Mouse (Mus musculus): ENCODE results near the gene Dus2.
A peak's percentile ranks its signal among the peaks of the same experiment; 100 is the strongest.
"Not testable (repeated sequence)": the region's sequence is repeated elsewhere in the genome, so short reads cannot be mapped to it uniquely, and the experiment has no call there.

Dus2 gene

DNA sequence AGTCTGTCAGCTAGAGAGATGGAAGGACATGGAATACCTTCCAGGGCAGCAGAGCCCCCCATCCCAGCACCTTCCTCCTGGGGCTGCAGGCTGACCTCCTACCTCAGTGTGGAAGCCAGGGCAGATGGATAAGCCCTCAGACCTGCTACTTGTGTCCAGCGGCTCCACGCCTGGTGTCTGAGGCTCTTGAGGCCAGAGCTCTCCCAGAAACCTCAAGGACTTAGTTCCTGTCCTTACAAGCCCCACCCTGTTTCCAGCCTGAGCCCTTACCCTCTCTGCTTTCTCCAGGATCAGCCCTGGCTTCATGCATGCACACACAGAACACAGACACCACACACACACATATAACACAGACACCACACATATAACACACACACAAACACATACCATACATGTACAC lies 409 bp downstream of the Dus2 start:
- no peak for DNase-seq

DNA sequence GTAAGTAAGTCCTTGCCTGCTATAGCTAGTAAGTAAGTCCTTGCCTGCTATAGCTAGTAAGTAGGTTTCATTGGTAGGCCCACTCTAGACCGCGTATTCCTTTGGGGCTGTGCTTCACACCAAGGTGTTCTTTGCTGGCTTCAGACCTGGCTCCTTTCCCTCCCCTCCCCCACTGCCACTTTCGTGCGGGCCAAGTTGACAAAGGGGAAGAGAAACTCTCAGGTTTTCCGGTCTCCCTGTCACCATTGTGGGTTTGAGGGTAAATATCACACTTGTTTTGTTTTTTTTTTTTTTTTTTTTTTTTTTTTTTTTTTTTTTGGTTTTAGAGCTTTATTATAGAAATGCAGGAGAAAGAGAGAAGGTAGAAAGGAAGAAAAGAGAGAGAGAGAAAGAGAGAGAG lies 1.4 kb downstream of the Dus2 start:
- no peak for DNase-seq

DNA sequence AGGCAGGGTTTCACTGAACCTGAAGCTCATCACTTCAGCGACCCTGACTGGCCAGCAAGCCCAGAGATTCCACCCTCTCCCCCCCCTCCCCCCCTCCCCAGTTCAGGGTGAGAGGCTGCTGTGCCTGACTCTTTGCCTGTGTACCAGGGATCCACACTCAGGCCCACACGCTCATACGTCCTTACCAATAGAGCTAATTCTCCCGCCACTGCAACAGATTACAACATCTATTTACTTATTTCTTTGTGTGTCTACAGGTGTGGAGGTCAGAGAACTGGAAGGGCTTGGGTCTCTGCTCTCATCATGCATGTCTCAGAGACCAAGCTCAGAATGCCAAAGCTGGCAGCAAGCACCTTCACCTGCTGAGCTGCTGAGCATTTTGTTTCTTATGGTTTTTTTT lies 2.1 kb downstream of the Dus2 start:
- no peak for DNase-seq

DNA sequence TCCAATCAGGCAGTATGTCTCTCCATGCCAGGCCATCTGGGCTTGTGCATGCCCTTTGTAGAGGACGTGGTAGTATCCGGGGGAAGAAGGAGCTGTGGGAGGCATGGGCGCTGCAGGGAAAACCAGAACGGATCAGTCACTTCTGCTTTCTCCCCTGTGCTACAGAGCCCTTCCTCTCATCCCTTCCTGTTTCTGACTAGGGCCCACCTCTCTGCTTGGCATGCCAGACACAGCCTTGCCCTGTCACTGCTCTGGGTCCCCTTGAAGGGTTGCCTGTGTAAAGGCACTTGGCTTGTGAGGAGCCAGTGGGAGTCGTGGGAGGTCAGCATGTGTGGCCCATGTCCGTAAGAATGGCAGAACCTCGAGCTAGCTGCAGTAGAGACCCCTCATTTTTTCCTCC lies 5.2 kb downstream of the Dus2 start:
- no peak for DNase-seq

DNA sequence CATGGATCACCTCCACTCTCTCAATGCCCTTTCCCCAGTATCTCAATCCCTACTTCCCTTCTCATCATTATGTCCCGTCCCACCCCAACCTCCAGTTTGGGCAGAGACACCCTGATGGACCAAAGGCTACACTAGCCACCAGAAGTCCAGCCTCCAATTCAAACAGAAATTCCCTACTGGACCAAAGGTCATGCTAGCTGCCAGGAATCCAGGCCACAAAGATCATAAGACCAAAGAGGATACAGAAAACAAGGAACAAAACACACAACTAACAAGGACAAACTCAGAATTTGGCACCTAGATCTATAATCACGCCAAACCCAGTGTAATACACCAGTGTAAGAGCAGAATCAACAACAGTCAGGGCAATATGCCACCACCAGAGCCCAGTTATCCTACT lies 7.8 kb downstream of the Dus2 start:
- DNase-seq = peak; percentile 59

DNA sequence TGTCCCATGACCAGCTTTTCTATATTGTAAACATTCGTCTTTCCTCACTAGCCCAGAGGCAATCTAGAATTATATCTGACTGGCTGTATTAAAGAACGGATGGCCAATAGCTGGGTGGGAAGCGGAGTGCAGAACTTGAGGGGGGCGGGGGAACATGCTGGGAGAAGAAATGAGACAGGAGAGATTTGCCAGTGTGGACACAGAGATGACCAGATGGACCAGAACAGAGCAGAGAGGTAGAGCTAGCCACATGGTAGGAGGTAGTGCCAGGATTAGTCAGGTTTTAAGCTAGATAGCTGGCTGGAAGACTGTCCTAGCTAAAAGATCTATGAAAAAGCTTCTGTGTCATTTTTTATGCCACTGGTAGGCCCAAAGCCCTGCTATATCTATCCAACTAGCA lies 10.8 kb downstream of the Dus2 start:
- no peak for DNase-seq

DNA sequence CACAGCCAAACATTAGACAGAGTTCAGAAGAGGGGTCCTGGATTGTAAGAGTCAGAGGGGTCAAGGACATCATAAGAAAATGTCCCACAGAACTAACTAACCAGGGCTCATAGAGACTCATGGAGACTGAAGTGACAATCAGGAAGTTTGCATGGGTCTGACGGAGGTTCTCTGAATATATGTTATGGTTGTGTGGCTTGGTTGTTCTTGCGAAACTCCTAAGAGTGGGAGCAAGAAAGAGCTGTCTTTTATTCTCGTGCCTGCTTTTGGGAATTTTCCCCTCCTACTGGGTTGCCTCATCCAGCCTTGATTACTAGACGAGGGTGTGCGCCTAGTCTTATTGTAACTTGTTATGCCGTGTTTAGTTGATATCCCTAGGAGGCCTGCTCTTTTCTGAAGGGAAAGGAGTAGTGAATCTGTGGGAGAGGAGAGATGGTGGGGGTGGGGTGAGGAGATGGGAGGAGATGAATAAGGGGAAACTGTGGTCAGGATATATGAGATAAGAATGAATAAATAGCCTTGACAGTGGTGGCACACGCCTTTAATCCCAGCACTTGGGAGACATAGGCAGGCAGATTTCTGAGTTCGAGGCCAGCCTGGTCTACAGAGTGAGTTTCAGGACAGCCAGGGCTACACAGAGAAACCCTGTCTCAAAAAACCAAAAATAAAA lies 13.5 kb downstream of the Dus2 start:
- DNase-seq = no peak

DNA sequence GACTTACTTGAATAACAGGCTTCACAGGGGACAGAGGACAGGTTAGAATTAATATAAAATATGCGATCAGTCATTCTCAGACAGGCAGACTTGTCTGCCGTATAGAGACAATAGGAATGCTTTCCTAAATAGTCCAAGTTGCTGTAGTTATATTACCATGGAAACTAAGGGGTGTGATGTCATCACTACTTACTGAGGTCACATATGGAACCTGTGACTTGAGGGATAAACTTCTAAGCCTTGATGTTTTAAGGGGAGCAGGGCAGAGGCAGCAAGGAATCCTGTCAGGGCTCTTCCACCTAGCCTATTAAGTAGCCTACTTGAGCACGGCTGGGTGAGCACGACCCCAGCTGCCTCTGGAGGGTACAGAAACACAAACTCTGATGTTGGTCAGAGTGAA lies 14.7 kb downstream of the Dus2 start, which contains the start of gene Dpep2nb:
Gene Dpep2nb (minus strand): TSS at position 101 of the 400 bp plus-strand sequence.
- no peak for DNase-seq

DNA sequence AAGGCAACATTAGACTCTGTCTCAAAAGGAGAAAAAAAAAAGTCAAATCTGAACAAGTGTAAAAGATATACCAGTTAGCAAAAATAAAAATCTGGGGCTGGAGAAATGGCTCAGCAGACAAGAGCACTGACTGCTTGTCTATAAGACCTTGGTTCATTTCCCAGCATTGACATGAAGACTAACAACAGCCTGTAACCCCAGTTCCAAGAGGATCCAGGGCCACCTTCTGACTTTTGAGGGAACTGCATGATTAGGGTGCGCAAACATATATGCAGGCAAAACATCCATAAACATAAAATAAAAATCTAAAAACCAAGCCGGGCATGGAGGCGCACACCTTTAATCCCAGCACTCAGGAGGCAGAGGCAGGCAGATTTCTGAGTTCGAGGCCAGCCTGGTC lies 15.3 kb downstream of the Dus2 start:
- DNase-seq = no peak

DNA sequence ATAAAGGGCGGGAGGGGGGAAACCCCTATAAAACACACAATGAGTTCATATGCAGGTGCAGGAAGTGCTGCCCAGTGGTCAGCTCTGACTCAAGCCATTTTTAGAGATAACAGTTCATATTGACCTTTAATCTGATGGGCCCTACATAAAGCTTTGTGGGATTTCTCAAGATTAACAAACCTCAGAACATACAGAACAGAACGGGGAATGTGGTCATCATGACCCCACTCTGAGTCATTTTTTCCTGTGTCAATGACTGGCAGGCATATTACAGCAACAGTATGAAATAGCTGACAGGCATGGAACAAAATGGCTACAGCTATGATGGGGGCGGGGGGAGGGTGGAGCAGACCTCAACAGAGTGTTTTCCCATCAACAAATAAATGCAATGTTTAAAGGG lies 16.0 kb downstream of the Dus2 start:
- DNase-seq = no peak

DNA sequence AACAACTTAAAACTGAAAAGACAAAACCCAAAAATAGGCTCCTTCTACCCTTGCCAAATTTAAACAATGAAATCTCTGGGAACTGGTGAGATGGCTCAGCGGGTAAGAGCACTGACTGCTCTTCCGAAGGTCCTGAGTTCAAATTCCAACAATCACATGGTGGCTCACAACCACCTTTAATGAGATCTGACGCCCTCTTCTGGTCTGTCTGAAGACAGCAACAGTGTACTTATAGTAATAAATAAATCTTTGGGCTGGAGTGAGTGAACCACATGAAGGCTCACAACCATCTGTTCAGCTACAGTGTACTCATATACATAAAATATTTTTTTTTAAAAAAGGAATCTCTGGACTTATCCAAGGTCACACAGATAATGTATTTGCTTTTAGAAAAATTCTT lies 16.8 kb downstream of the Dus2 start:
- not testable (repeated sequence) for DNase-seq

DNA sequence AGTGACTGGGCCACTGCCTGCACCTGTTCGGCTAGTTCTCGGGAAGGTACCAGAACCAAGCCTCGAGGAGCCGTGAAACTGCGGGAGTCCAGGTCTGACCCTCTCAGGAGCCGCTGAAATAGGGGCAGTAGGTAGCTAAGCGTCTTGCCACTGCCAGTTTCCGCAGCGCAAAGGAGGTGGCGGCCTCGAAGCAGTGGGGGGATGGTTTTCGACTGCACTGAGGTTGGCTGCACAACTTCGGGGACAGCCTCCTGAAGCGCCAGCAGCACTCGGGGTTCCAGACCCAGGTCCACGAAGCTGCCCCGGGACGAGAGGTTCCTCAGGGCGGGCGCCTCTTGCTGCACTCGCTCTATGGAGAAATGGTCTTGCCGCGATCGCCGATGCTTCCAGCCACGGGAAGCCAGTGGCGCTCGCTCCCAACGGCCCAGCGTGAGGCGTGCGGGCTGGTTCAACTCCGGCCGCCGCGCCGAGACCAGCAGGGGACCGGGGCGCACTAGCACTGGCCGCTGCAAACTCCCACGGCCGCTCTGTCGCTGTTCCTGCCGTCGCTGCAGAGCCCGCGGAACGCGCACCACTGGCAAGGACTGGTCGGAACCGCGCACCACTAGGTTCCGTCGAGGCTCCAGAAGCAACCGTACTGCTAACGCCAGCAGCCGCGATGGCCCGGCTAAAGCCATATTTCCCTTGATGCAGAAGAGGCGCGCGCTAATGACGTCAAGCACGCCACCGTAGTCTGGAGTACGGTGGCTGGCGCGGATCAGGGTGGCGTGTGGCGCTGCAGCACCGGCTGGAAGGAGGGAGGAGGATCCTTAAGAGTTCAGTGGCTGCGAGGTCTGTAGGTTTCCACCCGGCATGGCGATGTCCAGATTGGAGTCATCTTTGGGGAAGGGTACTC lies 19.9 kb downstream of the Dus2 start:
- DNase-seq = peak; percentile 88

DNA sequence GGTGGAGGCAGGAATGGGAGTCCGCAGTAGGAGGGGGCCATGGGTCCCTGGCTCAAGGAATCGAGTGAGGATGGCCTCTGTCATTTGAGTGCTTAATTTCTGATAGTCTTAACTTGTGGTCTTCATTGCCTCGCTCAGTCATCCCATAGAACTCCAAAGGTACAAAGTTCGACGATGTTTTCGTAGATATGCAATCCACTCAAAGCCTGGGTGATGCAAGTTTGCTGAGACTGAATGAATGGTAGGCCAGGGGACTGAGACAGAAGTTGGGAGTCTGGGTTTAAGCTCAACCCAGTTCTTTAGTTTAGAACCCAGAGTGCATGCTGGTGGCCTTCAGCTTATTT lies 20.5 kb downstream of the Dus2 start, which contains the start of gene Ddx28:
Gene Ddx28 (minus strand): TSS at position 240 of the 344 bp plus-strand sequence.
- no peak for DNase-seq

DNA sequence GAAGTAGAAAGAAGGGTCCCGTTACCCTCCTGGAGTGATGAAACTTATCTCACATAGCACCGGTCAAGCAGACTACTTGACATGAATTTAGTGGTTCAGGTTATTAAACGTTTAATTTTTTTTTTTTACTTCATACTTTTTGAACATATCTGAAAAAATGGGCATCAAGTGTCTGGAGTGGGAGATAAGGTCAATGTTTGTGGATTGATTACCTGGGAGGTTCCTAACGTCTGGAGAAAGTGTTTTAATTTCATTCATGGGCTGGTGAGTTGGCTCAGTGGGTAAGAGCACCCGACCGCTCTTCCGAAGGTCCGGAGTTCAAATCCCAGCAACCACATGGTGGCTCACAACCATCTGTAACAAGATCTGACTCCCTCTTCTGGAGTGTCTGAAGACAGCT lies 21.1 kb downstream of the Dus2 start:
- not testable (repeated sequence) for DNase-seq

DNA sequence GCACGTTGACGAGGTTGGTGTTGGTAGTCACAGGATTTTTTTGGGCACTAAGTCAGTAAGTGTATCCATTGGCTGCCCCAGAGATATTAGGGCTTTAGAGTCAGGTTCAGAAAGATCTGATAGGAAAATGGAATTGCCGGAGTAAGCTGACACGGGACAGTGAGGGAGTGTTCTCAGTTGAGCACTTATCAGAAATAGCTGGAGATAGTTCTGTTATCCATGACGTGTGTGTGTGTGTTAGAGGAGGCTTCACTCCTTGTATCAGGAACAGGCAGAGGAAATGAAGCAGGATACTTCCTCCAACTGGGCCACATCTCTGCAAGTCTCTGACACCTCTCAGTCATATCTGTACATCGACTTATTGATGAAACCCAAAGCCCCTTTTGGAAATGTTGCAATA lies 25.1 kb downstream of the Dus2 start:
- no peak for DNase-seq

DNA sequence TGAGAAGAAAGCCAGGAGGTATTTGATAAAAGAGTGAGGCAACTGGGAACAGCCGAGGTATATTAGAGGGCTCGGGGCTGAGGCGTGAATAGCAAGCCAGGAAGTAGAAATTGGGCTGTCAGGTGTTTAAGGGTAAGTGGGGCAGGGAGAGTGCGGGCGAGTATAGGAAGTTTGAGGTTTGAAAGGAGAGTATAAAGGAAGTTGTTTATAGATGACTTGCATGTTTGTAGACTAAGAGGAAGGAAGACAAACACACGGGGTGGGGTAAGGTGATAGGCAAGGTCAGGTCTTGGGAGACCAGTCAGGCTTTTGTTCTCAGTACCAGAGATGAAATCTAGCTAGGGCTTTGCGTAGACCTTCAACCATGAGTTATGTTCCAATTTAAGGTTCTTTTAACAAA lies 26.0 kb downstream of the Dus2 start:
- DNase-seq = no peak

DNA sequence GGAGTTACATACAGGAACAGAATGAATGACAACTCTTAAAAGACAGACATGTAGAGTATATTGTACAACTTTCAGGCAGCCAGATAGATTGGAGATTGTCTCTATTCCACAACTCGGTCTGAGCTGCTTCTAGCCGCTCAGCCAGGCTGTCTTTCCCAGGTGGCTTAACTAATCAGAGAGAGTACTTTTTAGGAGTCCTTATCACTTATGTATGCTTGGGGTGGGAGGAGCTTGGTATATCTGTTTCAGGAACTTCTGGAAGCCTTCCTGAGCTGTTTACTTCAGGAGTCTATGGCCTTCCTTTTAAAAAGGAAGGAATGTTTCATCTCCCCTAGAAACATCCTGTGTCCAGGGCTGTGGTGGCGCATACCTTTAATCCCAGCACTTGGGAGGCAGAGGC lies 26.9 kb downstream of the Dus2 start:
- DNase-seq = no peak

DNA sequence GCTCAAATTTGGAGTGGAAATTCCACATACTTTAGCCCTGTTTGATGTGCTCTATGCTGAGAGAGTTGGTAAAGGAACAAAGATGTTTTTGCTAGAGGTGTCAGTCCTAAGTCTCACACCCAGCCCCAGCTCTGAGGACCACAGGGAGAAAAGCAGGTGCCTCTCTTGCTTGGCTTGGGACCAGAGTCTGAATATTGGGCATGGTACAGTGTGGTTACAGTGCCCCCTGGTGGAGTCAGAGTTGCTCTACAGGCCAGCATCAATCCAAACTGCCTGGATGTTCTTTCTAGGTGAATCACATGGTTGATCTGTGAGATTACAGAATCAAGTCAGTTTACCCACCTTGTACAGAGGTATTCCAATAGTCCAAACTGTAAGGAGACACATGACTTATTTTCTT lies 31.3 kb downstream of the Dus2 start:
- DNase-seq = peak; percentile 56

DNA sequence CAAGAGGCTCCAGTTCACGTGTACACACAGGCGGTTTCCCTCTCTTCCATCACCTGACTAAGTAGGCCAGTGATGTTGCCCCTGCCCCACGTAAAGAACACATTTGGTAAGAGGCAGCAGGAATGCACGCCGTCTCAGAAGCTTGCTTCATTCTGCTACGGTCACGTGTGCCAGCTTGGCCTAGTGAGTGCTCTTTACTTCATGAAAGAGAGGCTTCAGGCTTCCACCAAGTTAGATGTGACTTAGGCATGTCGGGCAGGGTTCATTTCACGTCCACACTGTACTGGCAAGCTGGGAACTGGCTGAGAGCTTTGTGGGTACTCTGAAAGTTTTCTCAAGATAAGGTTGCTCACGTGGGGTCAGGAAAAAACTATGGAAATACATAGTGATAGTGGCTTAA lies 47.6 kb downstream of the Dus2 start:
- no peak for DNase-seq

DNA sequence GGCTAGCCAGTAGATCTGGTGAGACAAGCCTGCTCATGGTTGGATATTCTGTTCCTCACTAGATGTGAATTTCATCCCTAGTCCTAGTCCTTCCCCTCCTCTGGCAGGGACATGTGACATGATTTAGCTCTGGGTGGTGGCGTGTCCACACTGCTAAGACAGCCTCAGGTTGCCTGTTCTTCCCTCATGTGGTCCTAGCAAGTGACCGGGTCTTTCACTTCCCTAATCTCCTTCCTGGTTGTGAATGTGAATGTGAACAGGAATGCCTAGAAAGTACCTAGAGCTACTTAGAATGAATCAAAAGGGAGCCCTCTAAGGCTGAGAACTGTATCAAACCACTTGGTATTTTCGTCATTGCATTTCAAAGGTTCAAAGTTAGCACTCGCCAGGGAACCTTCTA lies 48.5 kb downstream of the Dus2 start:
- no peak for DNase-seq

DNA sequence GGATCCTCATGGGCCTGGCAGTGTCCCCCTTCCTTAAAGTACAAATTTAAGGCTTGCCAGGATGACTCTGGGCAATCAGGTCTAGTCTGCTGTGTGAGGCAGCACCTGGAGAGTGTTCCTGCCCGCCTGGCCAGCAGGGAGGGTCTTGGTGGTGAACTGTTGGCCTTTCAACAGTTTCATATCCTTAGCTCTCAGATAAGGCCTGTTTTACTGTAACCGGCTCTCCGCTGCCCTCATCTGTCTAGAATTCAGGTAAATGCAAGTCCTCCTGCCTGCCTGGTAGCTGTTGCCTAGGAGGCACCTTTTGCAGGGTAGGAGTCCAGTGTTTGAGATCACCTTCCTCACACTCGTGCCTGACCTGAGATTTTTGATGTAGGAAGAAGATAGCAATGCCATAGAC lies 49.1 kb downstream of the Dus2 start:
- DNase-seq = no peak

DNA sequence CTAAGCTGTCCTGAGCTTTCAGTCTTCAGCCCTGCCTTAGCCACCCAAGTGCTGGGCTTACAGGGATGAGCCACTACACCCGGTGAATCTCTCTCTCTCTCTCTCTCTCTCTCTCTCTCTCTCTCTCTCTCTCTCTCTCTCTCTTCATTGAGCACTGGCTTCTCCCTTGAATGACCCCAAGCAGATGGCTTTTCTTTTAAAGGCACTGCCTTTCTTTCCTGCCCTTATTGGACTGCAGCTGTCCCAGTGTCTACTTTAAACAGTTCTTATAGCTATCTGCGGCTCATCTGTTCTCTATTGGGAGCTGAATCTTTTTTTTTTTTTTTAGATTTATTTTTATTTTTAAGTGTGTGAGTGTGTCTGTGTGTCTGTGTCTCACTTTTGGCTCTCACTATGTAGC lies 51.9 kb downstream of the Dus2 start:
- DNase-seq = no peak

DNA sequence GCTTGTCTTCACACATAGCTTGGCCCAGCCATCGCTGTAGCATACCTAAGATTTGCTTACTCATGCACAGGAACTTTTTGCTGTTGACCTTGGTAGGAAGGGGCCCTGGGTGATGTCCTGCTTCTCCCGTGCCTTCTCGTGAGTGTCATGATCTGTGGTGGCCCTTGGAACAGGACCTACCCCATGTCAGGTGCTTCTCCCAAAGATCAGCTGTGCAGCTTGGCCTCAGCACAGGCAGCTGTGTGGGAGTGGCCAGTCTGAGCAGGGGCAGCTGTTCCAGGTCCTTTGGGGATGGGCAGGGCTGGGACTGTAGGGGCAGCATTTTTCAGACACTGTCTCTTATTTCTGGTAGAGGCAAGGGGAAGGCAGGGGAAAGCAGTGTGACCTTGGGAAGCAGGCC lies 53.0 kb downstream of the Dus2 start:
- no peak for DNase-seq

DNA sequence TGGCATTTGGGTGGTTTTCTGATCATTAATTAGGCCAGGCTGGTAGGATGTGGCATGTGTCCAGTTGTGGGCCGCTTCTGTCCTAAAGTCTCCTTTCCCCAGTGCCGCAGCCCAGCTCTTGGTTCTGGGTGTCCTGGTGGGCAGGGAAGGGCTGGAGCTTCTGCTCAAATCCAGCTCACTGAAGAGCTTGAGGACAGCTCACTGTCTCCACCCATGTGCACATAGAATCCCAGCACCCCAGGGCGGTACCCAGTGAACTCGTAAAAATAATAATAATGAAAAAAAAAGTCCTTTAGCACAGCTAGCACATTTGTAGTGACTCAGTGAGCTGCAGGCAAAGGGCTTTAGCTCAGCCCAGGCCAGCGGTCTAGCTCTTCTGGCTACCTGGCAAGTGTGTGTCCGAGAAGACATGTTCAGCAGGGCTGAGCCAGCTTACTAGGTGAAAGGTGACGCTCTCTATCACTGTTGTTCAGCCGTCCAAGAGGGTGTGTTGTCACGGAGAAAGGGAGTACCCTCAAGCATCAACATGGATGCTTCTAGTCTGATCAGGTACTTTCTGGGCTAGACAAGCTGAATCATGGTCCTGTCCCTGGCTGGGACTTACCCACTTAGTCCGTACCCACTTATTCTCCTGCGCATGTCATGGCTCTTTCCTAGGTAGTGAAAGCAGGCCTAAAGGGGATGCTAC lies 55.9 kb downstream of the Dus2 start:
- no peak for DNase-seq
